Mouse (Mus musculus): Measurements from ENCODE around the gene Emb. TPM values are rescaled to one million over a fixed set of nuclear protein-coding genes. Genes with fewer than 3 reads are reported as not detected.

Gene Emb
- polyA plus RNA-seq, 1 experiment from 2014 or later: 13.4 TPM

DNA sequence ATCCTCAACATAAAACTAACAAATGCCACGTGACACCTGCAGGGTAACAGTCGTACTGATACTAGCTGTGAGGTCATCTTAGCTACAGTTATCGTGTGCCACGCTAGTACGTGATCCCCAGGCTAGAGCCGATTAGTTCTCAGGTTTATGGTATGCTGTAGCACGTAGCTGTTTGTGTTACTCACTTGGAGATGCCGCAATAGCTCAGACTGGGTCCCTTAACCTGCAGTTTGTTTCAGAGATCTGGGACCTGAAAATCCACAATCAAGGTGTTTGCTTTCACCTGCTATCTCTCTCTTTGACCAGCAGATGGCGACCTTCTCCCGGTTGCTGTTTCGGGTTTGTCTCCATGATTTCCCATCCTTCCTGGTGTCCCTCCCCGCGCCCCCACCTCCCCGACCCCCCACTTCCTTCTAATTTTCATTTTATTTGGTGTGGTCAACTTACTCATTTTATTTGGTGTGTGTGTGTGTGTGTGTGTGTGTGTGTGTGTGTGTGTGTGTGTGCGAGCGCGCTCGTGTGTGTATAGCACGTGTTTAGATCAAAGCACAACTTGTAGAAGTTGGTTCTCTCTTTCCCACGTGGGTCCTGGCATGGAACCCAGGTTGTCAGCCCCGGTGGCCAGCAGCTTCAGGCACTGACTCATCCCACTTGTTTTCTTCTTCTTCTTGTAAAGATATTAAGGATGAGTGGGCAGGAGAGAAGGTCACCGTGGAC lies 5.4 kb upstream of the Emb start:
- no peaks in the 10 kb centered on the region for H3K9me3 ChIP-seq
- H3K4me1 ChIP-seq (replicated peaks): no peaks in the 10 kb centered on the region
- no peak overlapping the region for H3K4me3 ChIP-seq
- 45% methylated on average over 22 of the region's 22 CpGs for WGBS
- H3K27me3 ChIP-seq: no peaks in the 10 kb centered on the region
- no peak overlapping the region for H3K27ac ChIP-seq (replicated peaks)
- H3K4me2 ChIP-seq: no peak overlapping the region
- no peaks in the 10 kb centered on the region for H3K36me3 ChIP-seq
- peak; percentile 54; the same call in 1 of the 2 replicates for ATAC-seq (ENCODE audit: low FRiP score, low read depth)
- no peak overlapping the region for H3K9ac ChIP-seq

DNA sequence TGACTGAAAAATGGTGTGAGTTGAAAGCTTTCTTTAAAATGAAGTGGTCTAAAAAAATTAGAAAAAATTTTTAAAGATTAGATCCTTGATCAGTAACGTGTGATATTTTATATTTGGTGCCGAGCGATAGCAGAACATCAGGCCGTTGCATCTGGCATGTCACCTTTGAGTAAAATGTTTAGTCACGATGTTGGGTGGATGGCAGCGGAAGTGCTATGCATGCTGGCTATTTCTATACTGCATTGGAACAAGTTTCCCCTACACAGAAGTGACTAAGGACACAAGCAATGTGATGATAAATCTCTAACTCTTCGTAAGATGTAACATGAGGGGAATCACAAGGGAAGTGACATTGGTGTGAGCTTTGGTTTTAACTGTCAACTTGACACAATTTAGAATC lies 3.7 kb upstream of the Emb start:
- no peak overlapping the region for H3K4me2 ChIP-seq
- no peak for ATAC-seq (ENCODE audit: low FRiP score, low read depth)
- WGBS: 94% methylated on average over 7 of the region's 7 CpGs
- no peaks in the 10 kb centered on the region for H3K36me3 ChIP-seq
- no peaks in the 10 kb centered on the region for H3K4me1 ChIP-seq (replicated peaks)
- no peak overlapping the region for H3K9ac ChIP-seq
- no peak overlapping the region for H3K4me3 ChIP-seq
- no peak overlapping the region for H3K27ac ChIP-seq (replicated peaks)
- H3K9me3 ChIP-seq: no peaks in the 10 kb centered on the region
- no peaks in the 10 kb centered on the region for H3K27me3 ChIP-seq

DNA sequence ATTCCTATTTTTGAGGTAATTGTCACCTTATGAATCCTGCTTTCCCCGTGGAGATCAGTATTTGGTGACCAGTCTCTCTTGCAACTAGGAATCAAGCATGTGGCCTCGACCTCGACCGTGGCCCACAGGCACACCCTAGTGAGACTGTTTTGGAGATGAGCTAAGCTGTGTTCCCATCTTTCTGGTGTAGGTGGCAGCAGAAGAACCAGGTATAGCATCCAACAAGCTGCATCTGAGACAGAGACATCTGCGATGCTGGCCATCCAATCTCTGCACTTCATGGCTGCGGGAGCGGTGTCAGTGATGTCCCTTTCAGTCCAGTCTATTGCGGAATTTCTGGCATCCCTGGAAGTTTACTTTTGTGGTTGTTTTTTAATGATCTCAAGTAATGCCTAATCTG lies 2.3 kb upstream of the Emb start:
- Histone ChIP-seq H3K4me1 (replicated peaks) (no peaks in the 10 kb centered on the region), H3K9ac (no peak overlapping the region), H3K36me3 (no peaks in the 10 kb centered on the region), H3K4me3 (no peak overlapping the region), H3K9me3 (no peaks in the 10 kb centered on the region), H3K4me2 (no peak overlapping the region), H3K27me3 (no peaks in the 10 kb centered on the region), H3K27ac (replicated peaks) (no peak overlapping the region)
- WGBS: 93% methylated on average over 8 of the region's 8 CpGs
- no peak for ATAC-seq (ENCODE audit: low FRiP score, low read depth)

DNA sequence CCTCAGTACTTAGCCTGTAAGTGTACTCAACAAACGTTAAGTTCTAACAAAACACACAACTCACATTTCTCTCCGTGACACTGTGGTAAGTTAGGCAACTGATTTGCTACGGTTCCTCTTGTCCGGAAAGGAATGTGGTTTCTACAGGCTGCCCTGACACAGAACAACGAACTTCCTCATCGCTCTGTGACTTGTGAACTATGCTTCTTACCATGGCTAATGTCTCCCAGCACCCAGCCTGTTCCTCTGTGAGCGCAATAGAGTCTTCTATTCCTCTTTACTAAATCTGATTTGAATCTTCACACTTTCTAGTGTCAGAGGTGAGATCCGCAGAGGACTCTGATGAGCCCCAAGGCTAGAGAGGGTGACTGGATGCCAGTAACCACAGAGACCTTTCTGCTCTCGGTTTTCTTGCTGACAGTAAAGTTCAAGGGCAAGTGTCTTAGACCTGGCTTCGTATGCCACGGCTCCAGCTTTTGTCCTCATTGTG lies 3.1 kb downstream of the Emb start:
- Histone ChIP-seq H3K27ac (replicated peaks) (no peak overlapping the region), H3K4me3 (no peak overlapping the region), H3K9me3 (no peaks in the 10 kb centered on the region), H3K4me2 (no peak overlapping the region), H3K4me1 (replicated peaks) (no peaks in the 10 kb centered on the region), H3K27me3 (no peaks in the 10 kb centered on the region), H3K9ac (no peak overlapping the region), H3K36me3 (no peaks in the 10 kb centered on the region)
- WGBS: 45% methylated on average over 11 of the region's 11 CpGs
- no peak for ATAC-seq (ENCODE audit: low FRiP score, low read depth)

DNA sequence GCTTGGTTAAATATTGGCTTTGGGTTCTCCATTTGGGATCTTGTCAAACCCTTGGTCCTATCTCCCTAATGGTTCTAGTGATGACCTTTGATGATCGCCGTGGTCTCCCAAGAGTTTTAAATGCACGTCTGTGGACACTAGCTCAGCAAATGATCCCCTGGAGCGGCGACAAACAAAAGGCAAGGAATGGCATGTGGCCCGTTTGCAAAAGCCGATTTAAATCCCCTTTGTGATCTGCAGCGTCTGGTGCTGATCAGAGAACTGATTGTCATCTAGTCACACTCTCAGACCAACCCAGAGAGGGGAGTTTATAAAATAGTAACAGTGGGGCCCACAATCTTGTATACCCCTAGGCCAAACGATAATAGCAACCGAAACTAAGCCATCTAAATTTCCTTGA lies 7.1 kb downstream of the Emb start:
- ATAC-seq (ENCODE audit: low FRiP score, low read depth): no peak
- H3K27me3 ChIP-seq: no peaks in the 10 kb centered on the region

DNA sequence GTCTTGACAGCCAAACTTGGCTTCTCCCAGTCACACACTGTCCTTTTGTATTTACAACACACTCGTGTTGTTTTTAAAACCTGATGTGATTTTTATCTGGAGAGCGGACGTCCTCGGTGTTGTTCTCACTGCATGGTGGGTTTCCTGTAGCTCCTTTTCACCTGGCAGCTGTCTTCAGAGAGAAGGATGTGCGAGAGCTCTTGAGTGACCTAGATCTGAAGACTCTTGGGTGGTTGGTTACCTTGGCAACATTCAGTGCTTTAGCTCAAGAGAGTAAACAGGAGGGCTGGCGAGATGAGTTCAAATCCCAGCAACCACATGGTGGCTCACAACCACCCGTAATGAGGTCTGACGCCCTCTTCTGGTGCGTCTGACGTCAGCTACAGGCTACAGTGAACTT lies 7.8 kb downstream of the Emb start:
- H3K4me2 ChIP-seq: no peak overlapping the region
- H3K36me3 ChIP-seq: no peaks in the 10 kb centered on the region
- no peak overlapping the region for H3K27ac ChIP-seq (replicated peaks)
- ATAC-seq (ENCODE audit: low FRiP score, low read depth): no peak
- H3K4me1 ChIP-seq (replicated peaks): peaks cover 10% of the 10 kb centered on the region
- H3K9ac ChIP-seq: no peak overlapping the region
- H3K9me3 ChIP-seq: no peaks in the 10 kb centered on the region
- 13% methylated on average over 10 of the region's 10 CpGs for WGBS
- H3K27me3 ChIP-seq: no peaks in the 10 kb centered on the region
- H3K4me3 ChIP-seq: no peak overlapping the region

More for the DNA sequence above, 7.1 kb downstream of the Emb start:
- Histone ChIP-seq H3K9me3 (no peaks in the 10 kb centered on the region), H3K36me3 (no peaks in the 10 kb centered on the region), H3K4me3 (no peak overlapping the region), H3K9ac (no peak overlapping the region), H3K27ac (replicated peaks) (no peak overlapping the region), H3K4me2 (no peak overlapping the region), H3K4me1 (replicated peaks) (peaks cover 10% of the 10 kb centered on the region)
- WGBS: 6% methylated on average over 10 of the region's 10 CpGs

DNA sequence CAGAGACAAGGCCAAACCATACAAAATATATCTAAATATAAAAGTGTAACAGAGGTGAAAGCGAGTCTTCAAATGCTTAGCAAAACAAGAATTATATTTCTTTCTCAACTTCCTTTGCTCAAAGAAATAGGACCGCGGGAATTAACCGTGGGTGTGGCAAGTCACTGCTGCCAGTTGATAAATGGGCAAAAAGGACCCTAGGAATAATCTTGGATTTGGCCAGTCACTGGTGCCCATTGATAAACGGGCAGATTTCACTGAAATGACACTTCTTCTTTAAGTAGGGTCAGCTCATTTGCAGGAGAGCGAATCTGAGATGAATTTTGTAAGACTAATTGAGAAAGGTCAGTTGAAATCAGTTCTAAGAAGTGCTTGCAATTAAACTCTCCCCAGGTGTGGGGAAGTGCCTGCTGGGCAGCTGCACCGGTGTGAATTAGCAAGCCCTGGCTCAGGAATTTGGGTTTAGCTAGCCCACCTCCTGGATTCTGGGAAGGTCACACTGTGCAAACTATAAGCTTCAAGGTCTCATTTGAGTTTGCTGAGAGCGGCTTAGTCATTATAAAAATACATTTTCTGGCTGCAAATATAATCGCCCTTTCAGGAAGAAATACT lies 8.5 kb downstream of the Emb start:
- Histone ChIP-seq H3K9me3 (no peaks in the 10 kb centered on the region), H3K4me1 (replicated peaks) (peaks cover 14% of the 10 kb centered on the region), H3K9ac (no peak overlapping the region), H3K4me3 (no peak overlapping the region), H3K27ac (replicated peaks) (no peak overlapping the region), H3K36me3 (no peaks in the 10 kb centered on the region), H3K4me2 (no peak overlapping the region), H3K27me3 (no peaks in the 10 kb centered on the region)
- 25% methylated on average over 9 of the region's 9 CpGs for WGBS
- ATAC-seq (ENCODE audit: low FRiP score, low read depth): no peak

DNA sequence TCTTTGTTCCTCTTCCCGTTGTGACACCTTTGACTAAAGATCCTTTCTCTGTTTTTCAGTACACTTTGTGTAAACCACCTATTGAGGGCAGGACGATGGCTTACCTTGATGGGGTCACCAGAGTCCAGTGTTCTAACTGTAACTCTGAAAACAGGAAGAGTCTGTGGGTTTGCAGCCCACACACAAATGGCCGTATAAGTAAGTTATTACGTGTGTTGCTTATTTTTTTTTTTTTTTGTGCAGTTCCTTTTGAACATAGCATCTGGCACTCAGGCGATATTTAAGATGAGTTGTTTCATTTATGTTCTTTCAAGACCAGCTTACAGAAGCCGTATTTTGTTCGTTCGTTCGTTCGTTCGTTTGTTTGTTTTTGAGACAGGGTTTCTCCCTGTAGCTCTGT lies 9.3 kb downstream of the Emb start:
- Histone ChIP-seq H3K4me2 (no peak overlapping the region), H3K4me1 (replicated peaks) (peaks cover 22% of the 10 kb centered on the region), H3K9ac (no peak overlapping the region), H3K27me3 (no peaks in the 10 kb centered on the region), H3K27ac (replicated peaks) (no peak overlapping the region), H3K36me3 (no peaks in the 10 kb centered on the region), H3K9me3 (no peaks in the 10 kb centered on the region), H3K4me3 (no peak overlapping the region)
- WGBS: 74% methylated on average over 11 of the region's 11 CpGs
- ATAC-seq (ENCODE audit: low FRiP score, low read depth): no peak

DNA sequence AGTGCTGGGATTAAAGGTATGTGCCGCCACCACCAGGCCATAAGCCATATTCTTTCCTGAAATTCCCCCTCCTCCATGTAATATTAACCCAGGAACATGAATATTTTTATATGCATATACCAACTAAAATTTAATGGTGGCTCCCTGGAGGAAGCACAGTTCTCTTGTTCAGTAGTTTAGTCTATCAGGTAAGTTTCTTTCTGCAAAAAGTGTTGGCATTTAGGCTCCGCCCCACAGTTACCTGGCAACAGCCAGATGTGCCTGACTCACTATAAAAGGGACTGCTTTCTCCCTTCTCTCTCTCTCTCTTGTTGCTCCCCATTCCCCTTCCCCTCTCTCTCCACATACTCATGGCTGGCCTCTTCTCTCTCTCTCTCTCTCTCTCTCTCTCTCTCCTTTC lies 9.8 kb downstream of the Emb start:
- ATAC-seq (ENCODE audit: low FRiP score, low read depth): no peak
- no peaks in the 10 kb centered on the region for H3K27me3 ChIP-seq
- no peak overlapping the region for H3K9ac ChIP-seq
- no peak overlapping the region for H3K27ac ChIP-seq (replicated peaks)
- WGBS: 86% methylated on average over 2 of the region's 2 CpGs
- no peaks in the 10 kb centered on the region for H3K36me3 ChIP-seq
- H3K4me1 ChIP-seq (replicated peaks): peaks cover 22% of the 10 kb centered on the region
- no peak overlapping the region for H3K4me2 ChIP-seq
- H3K9me3 ChIP-seq: no peaks in the 10 kb centered on the region
- no peak overlapping the region for H3K4me3 ChIP-seq

DNA sequence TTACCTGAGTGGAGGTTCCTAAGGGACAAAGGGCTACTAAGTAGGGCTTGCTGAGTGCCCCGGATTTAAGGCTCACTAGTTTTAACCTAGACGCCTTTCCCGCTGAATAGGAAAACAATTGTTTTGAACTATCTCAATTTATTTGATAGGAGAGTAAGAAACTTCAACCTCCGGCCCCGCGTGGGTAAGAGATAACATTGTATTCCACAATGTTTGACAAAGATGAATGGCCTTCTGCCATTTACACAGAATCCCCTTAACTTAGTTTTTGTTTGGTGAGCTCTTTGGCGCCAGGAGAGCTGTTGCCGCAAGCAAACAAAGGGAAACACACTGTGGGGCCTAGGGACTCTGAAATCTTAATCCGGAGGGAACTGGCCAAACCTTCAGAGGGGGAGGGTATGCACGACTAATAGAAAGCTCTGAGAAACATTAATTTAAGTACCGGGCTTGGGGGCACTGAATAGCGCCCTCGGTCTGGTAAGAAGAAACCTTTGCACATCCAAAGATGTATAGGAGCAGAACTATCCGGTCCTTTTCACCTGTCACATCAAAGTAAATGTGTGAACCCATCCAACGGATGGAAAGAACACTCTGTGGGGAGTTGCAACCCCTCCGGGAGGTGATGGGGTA lies 11.7 kb downstream of the Emb start:
- H3K4me1 ChIP-seq (replicated peaks): peaks cover 22% of the 10 kb centered on the region
- WGBS: 2% methylated on average over 16 of the region's 16 CpGs
- H3K9me3 ChIP-seq: no peaks in the 10 kb centered on the region

DNA sequence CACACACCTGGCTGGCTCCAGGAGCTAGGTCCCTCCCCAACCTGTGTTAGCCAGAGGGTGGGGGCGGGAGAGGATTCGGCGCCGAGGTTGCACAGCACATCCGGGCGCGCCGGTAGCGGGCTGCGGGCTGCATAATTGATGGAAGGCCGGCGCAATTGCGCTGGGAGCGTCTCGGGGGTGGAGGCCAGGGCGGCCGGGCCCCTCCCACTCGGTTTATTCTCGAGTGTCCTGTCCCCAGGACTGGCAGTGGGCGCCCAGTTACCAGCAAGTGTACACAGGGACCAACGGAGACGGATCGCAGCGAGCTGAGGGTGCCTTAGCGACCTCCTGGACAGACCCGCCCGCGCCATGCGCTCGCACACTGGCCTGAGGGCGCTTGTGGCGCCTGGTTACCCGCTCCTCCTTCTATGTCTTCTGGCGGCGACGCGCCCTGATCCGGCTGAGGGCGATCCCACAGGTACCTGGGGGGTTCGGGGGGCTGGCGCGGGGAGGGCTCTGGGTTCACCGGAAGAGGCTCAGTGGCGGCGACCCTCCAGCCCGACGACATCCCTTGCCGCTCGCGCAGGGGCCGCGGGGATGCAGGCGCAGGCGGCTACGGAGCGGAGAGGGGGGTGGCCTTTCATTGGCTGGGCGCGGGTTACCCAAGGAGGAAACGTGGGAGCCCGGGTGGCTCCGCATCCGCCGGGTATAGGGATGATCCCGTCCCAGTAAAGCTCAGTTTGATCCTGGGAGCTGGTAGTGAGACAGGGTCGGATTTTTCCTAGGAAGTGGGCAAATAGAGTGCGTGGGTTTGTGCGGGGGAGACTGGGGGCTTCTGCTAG lies 12.4 kb downstream of the Emb start, which contains the start of gene Gm17509:
Gm17509 (minus strand) TSS at position 575 of the 821 bp plus-strand sequence.
- H3K4me3 ChIP-seq: peak within 1 kb of the TSS; percentile 67
- H3K9ac ChIP-seq: peak within 1 kb of the TSS; percentile 78
- no peaks in the 10 kb centered on the region for H3K9me3 ChIP-seq
- H3K4me2 ChIP-seq: peak within 1 kb of the TSS; percentile 68
- peaks cover 22% of the 10 kb centered on the region for H3K4me1 ChIP-seq (replicated peaks)
- WGBS: under 1% methylated on average over 62 of the region's 67 CpGs
- peak; percentile 89 for ATAC-seq (ENCODE audit: low FRiP score, low read depth)
- H3K27me3 ChIP-seq: no peaks in the 10 kb centered on the region
- no peaks in the 10 kb centered on the region for H3K36me3 ChIP-seq
- peak within 1 kb of the TSS; percentile 80 for H3K27ac ChIP-seq (replicated peaks)

More for the DNA sequence above, 11.7 kb downstream of the Emb start:
- H3K4me3 ChIP-seq: peak overlapping the region; percentile 67
- peak overlapping the region; percentile 78 for H3K9ac ChIP-seq
- ATAC-seq (ENCODE audit: low FRiP score, low read depth): no peak
- H3K4me2 ChIP-seq: peak overlapping the region; percentile 68
- no peaks in the 10 kb centered on the region for H3K36me3 ChIP-seq
- H3K27ac ChIP-seq (replicated peaks): peak overlapping the region; percentile 80
- no peaks in the 10 kb centered on the region for H3K27me3 ChIP-seq

Data from hindbrain, embryonic 15.5 days (tissue).